ENCODE assay signal across 25 mouse cellular contexts in genomic region chr8:60973448-60973847, GRCm38 (mm10). TPM values are rescaled to one million over a fixed set of nuclear protein-coding genes. Genes with fewer than 3 reads are reported as not detected.
DNase-seq lines count a peak whose midpoint lies in the region; ATAC-seq and TF ChIP-seq lines count a peak whose summit lies in the region.
"Had no signal": no experiment of that assay in that cellular context is flagged by ENCODE, and none has a peak within 500 bp of the region (broad histone marks: within the 10 kb centered on the region; RNA-seq: fewer than 3 reads in every experiment).

No protein-coding gene starts in this region.

- 43% methylated on average over 2 of the region's 2 CpGs for WGBS in liver, postnatal 0 days (ENCODE audit: insufficient replicate concordance)
- 85% methylated on average over 2 of the region's 2 CpGs for WGBS in forebrain, embryonic 11.5 days

- no peak for DNase-seq in G1E (ENCODE audit: low spot score)
- peak; percentile 73 for DNase-seq in c-Kit-positive CD71-positive TER-119-negative erythroid progenitor cells, embryonic 14.5 days (ENCODE audit: low read depth)
- peak; percentile 72 for DNase-seq in liver
- DNase-seq in liver, postnatal 0 days: no peak
- no peak for DNase-seq in frontal cortex, postnatal 14 days (ENCODE audit: low spot score in 2 of 2)
- no peak for DNase-seq in left cerebral cortex, postnatal 36 days (ENCODE audit: low spot score in 2 of 2)
- no peak for DNase-seq in forebrain, embryonic 11.5 days (ENCODE audit: low spot score)
- DNase-seq: adrenal gland, adult 2 months; B cell, adult 2 months; cerebellum, postnatal 10 days; gastrocnemius, postnatal 25 days; heart, postnatal 36 days; kidney, postnatal 4 days; layer of hippocampus, adult 9-11 months; lung, embryonic 14.5 days; thymus, adult 2 months had no signal

- no peaks in the 10 kb centered on the region for H3K9me3 ChIP-seq in G1E (replicated peaks)
- no peaks in the 10 kb centered on the region for H3K9me3 ChIP-seq in liver, postnatal 0 days (ENCODE audit: low read length)
- no peaks in the 10 kb centered on the region for H3K9me3 ChIP-seq in forebrain, embryonic 11.5 days (ENCODE audit: control insufficient read depth, low read length)
- H3K9me3 ChIP-seq: embryonic facial prominence, embryonic 13.5 days; forebrain, embryonic 10.5 days; hindbrain, embryonic 15.5 days; intestine, embryonic 15.5 days; kidney, embryonic 15.5 days; midbrain, embryonic 13.5 days; neural tube, embryonic 13.5 days had no signal

- peak; percentile 61 for ATAC-seq in G1E (ENCODE audit: extremely low read depth, insufficient number of reproducible peaks, low FRiP score, poor library complexity, severe bottlenecking)
- ATAC-seq in liver, postnatal 0 days: peak; percentile 74
- no peak for ATAC-seq in forebrain, embryonic 11.5 days (replicated peaks; ENCODE audit: low FRiP score)
- ATAC-seq: intestine, embryonic 15.5 days; midbrain, embryonic 13.5 days had no signal

- intact Hi-C loops in left cerebral cortex, postnatal 36 days (cut with DNase I): no loop called here

- H3K4me1 ChIP-seq in G1E (ENCODE audit: insufficient read depth, low read depth, low read length): peaks cover 79% of the 10 kb centered on the region
- H3K4me1 ChIP-seq in liver, postnatal 0 days (ENCODE audit: insufficient read depth): peaks cover 43% of the 10 kb centered on the region
- no peaks in the 10 kb centered on the region for H3K4me1 ChIP-seq in forebrain, embryonic 11.5 days (replicated peaks; ENCODE audit: control insufficient read depth, insufficient read depth, low read length)
- H3K4me1 ChIP-seq: embryonic facial prominence, embryonic 13.5 days had no signal

- H3K4me2 ChIP-seq in liver, postnatal 0 days (ENCODE audit: low read depth, low read length): peak overlapping the region; percentile 62
- no peak overlapping the region for H3K4me2 ChIP-seq in forebrain, embryonic 11.5 days (ENCODE audit: low read depth, low read length, severe bottlenecking)
- H3K4me2 ChIP-seq: embryonic facial prominence, embryonic 13.5 days; hindbrain, embryonic 15.5 days; intestine, embryonic 15.5 days; kidney, embryonic 15.5 days; lung, embryonic 14.5 days; midbrain, embryonic 13.5 days; neural tube, embryonic 13.5 days had no signal

- H3K4me3 ChIP-seq in G1E (ENCODE audit: low read depth, low read length): no peak overlapping the region; the same call in 1 of the 2 replicates
- H3K4me3 ChIP-seq in liver, postnatal 0 days (ENCODE audit: low read depth, low read length): no peak overlapping the region
- H3K4me3 ChIP-seq in forebrain, embryonic 11.5 days (ENCODE audit: low read depth, low read length): no peak overlapping the region
- H3K4me3 ChIP-seq: embryonic facial prominence, embryonic 13.5 days; forebrain, embryonic 10.5 days; hindbrain, embryonic 15.5 days; intestine, embryonic 15.5 days; kidney, embryonic 15.5 days; left cerebral cortex, adult 2 months; midbrain, embryonic 13.5 days; neural tube, embryonic 13.5 days had no signal

- H3K27me3 ChIP-seq in G1E (ENCODE audit: insufficient read depth, low read length): no peaks in the 10 kb centered on the region
- no peaks in the 10 kb centered on the region for H3K27me3 ChIP-seq in liver, postnatal 0 days (ENCODE audit: insufficient read depth, low read length)
- H3K27me3 ChIP-seq in forebrain, embryonic 11.5 days (ENCODE audit: control insufficient read depth, insufficient read depth, low read length): no peaks in the 10 kb centered on the region
- H3K27me3 ChIP-seq: embryonic facial prominence, embryonic 13.5 days; hindbrain, embryonic 15.5 days; intestine, embryonic 15.5 days; kidney, embryonic 15.5 days; midbrain, embryonic 13.5 days; neural tube, embryonic 13.5 days had no signal

- peak overlapping the region; percentile 14; the same call in 1 of the 2 replicates for H3K9ac ChIP-seq in liver, postnatal 0 days (replicated peaks)
- no peak overlapping the region for H3K9ac ChIP-seq in forebrain, embryonic 11.5 days (ENCODE audit: low read length)
- H3K9ac ChIP-seq: embryonic facial prominence, embryonic 13.5 days; hindbrain, embryonic 15.5 days; intestine, embryonic 15.5 days; kidney, embryonic 15.5 days; lung, embryonic 14.5 days; midbrain, embryonic 13.5 days; neural tube, embryonic 13.5 days had no signal

- TF ChIP-seq CTCF in G1E (IDR thresholded peaks at IDR 0.05; ENCODE audit: low read depth, low read length): no peak
- no peak for TF ChIP-seq CTCF in liver, postnatal 0 days (IDR thresholded peaks at IDR 0.05; ENCODE audit: low read depth)

- H3K36me3 ChIP-seq in G1E (replicated peaks): peaks cover 27% of the 10 kb centered on the region
- H3K36me3 ChIP-seq in liver, postnatal 0 days (replicated peaks; ENCODE audit: insufficient read depth, low read length): no peaks in the 10 kb centered on the region
- H3K36me3 ChIP-seq in forebrain, embryonic 11.5 days (ENCODE audit: control insufficient read depth, insufficient read depth, low read length): no peaks in the 10 kb centered on the region
- H3K36me3 ChIP-seq: embryonic facial prominence, embryonic 13.5 days; forebrain, embryonic 10.5 days; hindbrain, embryonic 15.5 days; intestine, embryonic 15.5 days; kidney, embryonic 15.5 days; midbrain, embryonic 13.5 days; neural tube, embryonic 13.5 days had no signal

- TF ChIP-seq EP300 in liver, postnatal 0 days (IDR thresholded peaks at IDR 0.05; ENCODE audit: low read depth): peak; percentile 93

- H3K27ac ChIP-seq in liver, postnatal 0 days (ENCODE audit: low read depth): peak overlapping the region; percentile 73; the same call in 1 of the 2 replicates
- H3K27ac ChIP-seq in forebrain, embryonic 11.5 days (ENCODE audit: low read depth, low read length): no peak overlapping the region
- H3K27ac ChIP-seq: embryonic facial prominence, embryonic 13.5 days; forebrain, embryonic 10.5 days; hindbrain, embryonic 15.5 days; intestine, embryonic 15.5 days; kidney, embryonic 15.5 days; left cerebral cortex, adult 2 months; macrophage; midbrain, embryonic 13.5 days; neural tube, embryonic 13.5 days had no signal

RNA-seq across cellular contexts. Expression of gene Clcn3, which starts 9.7 kb away (rescaled TPM):
- 175 and 215 TPM in 2 replicates for total RNA-seq in G1E (2014; fragmentation: Nextera tagmentation)
- 136 and 147 TPM in 2 replicates for total RNA-seq in G1E (2017)
- polyA plus RNA-seq in G1E (2012): 16.2 and 18.0 TPM in 2 replicates
- polyA plus RNA-seq in liver, postnatal 0 days (2015; fragmentation: Nextera tagmentation; extraction: Ambion mirVana): 22.9 and 23.3 TPM in 2 replicates
- 100 to 1,000 TPM; 132 to 133 TPM for total RNA-seq in left cerebral cortex, postnatal 36 days (2021)
- 39.3 and 44.4 TPM in 2 replicates for polyA plus RNA-seq in forebrain, embryonic 11.5 days (2014; fragmentation: Nextera tagmentation; extraction: Ambion mirVana)

RNA-seq across cellular contexts. Expression of gene Nek1, which starts 19.5 kb away (rescaled TPM):
- 56.7 and 68.9 TPM in 2 replicates for total RNA-seq in G1E (2014; fragmentation: Nextera tagmentation)
- 32.1 and 34.9 TPM in 2 replicates for total RNA-seq in G1E (2017)
- polyA plus RNA-seq in G1E (2012): 6.7 and 6.9 TPM in 2 replicates
- polyA plus RNA-seq in liver, postnatal 0 days (2015; fragmentation: Nextera tagmentation; extraction: Ambion mirVana): 3.4 and 4.4 TPM in 2 replicates
- 10 to 100 TPM; 25.0 to 31.6 TPM for total RNA-seq in left cerebral cortex, postnatal 36 days (2021)
- polyA plus RNA-seq in forebrain, embryonic 11.5 days (2014; fragmentation: Nextera tagmentation; extraction: Ambion mirVana): 20.5 and 23.3 TPM in 2 replicates

Comparison
In these comparisons a context has a peak if more than half of its experiments do, and no peak if none do; other contexts are left out.
1. DNase-seq: peak in c-Kit-positive CD71-positive TER-119-negative erythroid progenitor cells, embryonic 14.5 days (single experiment) and liver (single experiment); none in G1E (single experiment), liver, postnatal 0 days (single experiment), frontal cortex, postnatal 14 days (0 of 2), left cerebral cortex, postnatal 36 days (0 of 2) and forebrain, embryonic 11.5 days (single experiment).